Mouse (Mus musculus) cerebellum, adult 9-10 months (tissue): ENCODE data around the gene Batf3.
A peak's percentile ranks its signal among the peaks of the same experiment; 100 is the strongest.

ENCODE experiments used
- DNase-seq: peaks from one replicate; pipeline ENCODE4 v3.0.0; 2022

Gene Batf3

DNA sequence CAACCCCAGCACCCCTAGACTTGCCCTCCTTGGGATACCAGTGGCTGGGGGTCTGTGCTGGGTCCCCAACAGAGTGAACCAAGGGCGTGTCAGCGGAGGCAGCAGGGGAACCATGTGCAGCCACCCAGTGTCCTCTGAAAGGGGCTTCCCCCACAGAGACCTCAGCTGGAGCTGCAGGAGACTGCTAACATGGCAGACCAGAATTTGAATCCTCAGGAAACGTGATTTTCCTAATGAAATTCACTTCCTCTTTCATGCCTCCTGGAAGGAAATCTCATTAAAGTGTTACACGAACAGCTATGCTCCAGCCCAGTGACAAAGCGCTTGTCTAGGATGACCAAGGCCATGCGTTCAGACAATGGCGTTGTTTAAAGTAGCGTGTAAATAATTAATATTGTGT is 10.7 kb upstream of the Batf3 start:
- DNase-seq: no peak

DNA sequence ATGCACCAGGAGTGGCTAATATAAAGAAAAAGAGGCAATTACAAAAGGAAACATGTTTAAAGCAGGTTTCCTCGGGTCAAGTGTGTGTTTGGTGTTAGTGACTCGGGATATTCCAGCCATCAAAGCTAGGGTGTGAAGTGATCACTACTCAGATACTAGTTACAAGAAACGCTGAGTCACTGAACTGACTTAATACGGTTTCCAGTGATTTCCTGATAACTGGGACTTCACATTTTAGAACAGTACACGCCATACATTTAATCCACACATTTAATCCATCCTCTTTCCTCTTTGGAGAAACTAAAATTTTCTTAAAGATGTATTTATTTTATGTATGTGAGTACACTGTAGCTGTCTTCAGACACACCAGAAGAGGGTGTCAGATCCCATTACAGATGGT is 9.7 kb upstream of the Batf3 start:
- DNase-seq: no peak

DNA sequence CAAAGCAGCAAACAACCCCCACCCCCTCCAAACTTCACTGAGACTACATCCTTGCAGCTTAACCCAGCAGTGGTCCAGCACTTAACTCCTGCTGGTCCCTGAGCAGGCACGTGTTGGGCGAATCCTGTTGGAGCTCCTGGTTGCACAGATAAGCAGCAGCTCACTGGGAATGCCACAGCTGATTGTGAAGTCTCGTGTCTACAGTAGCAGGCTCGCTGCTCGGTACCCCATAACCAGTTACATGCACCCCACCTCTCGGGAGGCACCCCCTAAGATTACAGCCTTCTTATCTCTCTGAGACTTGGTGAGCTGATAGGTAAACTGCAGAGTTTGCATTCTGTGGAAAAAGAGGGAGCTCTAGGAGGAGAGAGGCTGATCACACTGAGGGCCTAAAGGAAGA is 8.3 kb upstream of the Batf3 start:
- DNase-seq: no peak

DNA sequence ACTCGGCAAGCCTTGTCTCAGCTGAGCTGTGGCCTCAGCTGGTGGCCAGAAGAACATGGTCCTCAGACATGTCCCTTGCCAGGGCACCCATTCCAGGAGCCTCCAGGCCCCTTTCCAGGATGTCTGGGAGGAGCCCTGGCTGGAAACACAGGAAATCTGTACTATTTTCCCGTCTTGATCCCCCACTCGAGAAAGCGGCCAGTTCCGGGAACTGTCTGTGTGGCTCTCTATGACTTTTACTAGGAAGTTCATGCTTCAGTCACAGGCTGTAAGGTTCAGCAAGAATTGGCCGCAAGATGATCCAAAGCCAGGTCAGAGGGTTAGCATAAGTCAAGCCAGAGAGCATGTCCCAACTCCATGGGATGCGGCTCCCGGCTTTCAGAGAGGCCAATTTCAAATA is 5.6 kb upstream of the Batf3 start:
- no peak for DNase-seq

DNA sequence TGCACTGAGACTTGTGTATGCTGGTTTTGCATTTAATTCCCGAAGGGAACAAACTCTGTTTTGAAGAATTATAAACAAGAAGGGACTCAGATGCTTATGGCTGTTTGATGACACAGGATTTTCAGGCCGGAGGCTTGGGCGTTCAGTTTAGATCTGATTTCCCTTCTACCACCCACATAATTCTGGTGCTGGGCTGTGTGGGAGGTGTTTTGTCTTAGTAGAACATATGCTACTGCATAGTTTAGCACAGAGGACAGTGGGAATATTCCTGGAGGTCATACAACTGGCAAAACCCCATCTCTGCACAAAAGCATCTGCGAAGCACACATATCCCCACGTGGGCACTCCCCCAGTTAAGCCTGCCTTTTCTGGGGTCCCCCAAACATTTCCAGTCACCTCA is 4.1 kb upstream of the Batf3 start:
- DNase-seq: no peak

DNA sequence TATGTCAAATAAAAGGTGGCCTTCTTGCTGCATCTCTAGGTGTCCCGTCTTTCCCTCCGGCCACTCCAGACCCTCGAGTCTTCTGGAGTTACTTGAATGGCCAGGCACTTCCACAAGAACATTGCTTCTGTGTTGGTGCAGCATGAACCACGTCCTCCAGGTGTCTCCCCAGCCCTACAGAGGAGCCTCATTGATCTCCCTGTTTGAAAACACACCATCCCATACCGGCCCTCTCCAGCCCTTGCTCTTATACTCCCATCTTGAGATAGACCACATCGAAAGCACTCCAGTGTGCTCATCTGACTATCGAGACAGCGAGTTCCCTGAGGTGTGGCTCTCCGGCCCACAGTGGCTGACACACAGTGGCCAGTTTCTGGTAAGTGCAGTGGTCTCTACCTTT is 2.6 kb upstream of the Batf3 start:
- no peak for DNase-seq

DNA sequence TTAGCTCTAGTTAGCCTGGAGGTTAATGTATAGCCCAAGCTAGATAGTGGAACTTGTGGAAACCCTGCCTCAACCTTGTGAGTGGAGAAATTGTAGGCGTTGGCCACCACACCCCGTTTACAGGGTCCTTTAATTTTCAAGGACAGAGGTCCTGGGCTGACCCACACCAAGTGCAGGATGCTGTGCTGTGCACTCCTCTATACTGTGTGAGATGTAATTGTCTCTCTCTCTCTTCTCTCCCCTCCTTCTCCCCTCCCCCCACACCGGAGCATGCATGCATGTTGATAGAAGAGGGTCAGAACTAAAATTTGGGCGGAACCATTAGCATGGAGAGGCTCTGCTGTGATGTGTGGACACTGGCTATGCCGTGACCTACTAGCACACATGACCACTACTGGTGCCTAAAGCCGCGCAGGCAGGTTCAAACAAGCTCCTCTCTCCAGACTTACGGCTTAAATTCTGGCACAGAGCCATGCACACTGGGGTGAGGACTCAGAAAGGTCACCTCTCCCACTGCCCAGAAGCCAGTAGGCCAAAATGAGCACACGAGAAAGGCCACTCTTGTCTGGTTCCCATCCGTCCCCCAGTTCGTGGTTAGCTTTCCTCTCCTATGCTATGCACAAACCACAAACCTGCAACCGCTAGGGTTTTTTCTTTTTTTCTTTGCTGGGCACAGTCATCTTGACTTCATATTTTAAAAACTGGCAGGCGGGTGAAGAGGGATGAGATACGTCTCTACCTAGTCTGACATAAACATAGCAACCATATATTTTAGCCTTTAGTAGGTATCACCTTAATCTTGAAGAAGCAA is 571 bp upstream of the Batf3 start:
- no peak for DNase-seq

DNA sequence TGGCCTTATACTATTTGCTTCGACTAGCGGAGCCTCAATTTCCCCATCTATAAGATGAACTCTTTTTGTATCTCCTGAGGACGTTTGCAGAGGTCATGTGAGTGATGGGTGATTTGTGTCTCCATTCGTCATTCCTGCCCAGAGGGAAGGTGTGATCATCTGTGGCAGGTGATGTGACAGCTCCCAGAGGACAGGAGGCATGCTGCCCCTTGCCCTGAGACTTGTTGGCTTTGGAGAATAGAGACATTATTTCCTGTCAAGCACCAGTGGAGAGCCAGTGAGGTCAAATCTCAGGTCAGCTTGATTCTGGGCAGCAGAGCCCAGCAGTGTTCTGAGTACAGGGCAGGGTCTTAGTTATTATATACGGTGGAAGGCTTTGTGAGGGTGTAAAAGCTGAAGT is 1.5 kb downstream of the Batf3 start:
- no peak for DNase-seq

DNA sequence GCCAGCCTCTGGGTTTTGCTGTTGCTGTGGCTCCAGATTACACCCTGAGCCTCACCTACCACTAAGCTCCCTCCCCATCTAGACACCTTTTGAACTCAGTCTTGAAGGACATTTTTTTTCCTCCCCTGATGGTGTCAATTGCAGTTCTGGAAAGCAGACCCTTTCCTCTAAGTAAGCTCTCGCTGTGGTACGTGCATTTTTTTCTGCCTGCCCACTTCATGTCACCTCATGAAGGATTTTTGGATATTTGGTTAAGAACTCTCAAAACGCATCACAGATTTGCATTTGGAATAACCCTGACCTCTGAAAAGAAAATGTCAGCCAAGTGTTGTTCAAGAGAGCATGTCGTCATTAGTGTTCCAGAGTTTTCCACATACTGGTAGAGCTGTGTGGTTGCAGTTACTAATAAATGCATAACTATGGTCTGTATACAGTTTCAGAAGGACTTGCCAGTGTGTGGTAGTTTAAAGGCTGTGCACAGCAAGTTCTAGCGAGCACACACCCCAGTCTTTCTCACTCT is 2.2 kb downstream of the Batf3 start:
- DNase-seq: no peak

DNA sequence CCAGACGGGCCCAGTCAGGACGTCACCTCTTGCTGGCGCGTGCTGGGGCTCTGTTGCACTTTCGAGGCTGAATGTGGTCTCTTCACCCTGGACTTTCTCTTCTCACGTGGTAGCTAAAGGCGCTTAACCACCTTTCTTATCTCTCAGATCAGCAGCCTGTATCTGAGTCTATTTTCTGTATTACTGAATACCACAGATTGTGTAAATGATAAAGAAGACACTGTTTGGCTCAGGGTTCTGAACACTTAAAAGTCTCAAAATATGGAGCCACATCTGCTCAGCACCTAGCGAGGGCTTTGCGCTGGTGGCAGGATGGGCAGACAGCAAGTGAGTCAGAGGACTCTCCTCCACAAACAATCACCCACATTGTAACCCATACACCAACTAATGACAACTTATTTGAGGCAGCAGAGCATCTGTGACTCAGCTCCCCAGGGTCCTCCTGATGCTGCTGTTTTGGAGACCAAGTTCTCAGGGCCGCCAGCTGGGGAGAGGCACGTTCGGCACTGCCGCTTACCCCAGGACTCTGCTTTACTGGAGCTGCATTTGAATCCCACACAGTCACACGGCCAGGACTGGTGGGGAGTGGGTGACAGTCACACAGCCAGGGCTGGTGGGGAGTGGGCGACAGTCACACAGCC is 5.2 kb downstream of the Batf3 start:
- no peak for DNase-seq

DNA sequence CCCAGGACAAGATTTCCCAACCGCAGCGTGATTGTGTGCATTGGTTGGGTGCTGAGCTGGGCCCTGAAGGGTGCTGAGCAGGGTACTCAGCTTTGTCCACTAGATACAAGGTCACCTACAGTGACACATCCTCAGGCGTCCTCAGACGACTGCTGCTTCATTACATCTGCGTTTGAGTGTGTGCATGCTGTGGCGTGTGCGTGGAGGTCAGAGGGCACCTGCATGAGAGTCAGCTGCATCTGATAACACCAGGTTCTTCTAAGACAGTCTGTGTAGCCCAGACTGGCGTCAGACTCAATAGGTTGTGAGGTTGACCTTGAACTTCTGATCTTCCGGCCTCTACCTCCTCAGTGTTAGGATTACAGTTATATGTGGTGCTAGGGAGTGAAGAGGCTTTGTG is 7.6 kb downstream of the Batf3 start:
- no peak for DNase-seq

DNA sequence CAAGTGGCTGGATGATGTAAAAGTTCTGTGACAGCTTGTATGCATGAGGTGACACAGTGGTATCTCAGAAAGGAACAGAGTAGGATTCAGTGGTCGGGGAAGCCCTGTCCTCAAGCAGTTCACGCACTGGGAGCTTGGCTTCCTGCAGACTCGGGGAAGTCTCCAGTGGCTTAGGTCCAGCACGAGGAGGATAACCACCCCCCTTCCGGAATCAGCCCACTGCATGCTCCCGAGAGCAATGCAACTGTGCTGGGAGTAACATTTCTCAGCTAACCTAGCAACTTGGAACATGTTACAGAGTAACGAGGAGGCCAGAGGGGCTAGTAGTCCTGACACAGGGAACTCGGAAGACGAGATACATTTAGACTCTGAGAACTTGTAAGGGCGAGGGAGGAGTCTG is 9.7 kb downstream of the Batf3 start:
- no peak for DNase-seq

DNA sequence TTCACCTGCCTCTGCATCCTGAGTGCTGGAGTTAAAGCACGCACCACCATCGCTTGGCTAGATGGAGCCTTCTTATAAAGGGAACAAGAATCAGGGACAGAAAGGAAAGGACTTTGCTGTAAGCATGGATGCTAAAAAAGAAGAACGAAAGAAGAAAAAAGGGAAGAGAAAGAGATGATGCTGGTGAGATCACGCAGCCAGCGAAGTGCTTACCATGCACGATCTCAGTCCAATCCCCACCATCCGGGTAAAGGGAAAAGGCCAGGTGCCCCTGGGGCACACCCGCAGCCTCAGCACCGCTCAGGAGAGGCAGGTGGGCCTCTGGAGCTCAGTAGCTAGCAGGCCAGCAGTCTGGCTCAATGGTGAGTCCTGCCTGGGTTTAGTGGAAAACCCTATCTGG is 12.3 kb downstream of the Batf3 start:
- DNase-seq: no peak

DNA sequence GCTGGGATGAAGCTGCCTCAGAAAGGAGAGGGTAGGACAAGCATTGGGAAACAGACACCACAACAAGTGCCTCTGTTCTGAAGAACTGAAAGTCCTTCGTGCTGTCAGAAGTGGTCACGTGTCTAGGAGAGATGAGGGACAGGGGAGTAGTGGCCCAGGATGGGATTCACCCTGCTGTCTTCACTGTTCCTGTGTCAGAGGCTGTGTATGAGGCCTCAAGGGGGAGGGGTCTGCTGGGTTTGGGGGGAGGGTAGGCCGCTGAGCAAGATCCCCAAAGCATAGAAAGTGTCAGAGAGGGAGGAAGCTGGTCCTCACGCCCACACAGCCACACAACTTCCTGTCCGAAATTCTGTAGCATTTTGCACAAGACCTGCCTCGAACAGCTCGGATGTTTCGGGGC is 13.5 kb downstream of the Batf3 start:
- DNase-seq: no peak

DNA sequence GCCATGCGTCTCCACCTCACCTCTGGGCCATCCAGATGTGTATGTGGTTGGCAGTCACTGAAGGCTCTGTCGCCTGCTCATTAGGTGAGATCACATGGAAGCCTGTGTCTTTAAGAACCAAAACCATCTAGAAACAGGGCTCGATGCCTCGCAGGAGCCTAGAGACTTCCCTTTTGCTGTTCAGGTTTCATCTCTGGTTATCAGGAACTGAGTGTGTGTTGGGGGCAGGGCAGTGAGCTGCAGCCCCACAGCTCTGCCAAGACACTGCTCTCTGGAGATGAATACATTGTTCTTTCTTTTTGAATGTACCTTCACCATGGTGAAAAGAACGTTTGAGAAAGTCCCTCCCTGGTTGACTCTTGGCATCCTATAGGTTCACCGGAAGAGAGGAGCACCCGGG is 17.2 kb downstream of the Batf3 start:
- DNase-seq: no peak

DNA sequence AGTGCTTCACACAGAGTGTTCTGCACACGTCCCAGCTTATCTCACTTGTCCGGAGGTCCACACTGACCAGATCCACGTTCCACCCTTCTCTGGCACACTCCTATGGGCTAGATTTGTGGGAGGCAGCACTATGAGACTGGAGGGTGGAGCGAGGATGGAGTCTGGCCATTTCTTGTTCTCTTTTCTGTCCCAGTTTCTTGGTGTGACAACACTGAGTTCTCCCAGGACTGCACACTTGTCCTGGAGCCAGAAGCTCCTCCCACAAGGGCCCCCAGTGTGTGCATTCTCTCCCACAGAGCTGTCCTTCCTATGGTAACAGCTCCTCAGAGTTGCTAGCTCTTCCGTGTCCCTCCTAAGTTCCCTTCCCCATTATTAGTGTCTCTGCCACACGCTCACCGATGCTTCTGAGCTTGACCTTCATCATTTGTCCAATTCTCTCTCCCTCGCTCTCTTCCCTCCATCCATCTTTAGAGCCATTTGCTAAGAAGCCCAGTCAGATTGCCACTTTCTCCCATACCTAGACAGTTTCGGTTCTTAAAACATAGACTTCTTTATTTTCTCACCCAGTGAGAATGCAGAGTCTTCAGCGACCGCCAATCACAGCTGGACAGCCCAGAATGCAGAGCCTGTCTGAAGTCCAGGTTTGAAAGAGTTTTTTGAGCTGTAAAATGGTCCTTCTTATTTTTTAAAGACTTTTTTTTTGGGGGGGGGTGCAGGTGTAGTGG is 18.0 kb downstream of the Batf3 start:
- no peak for DNase-seq

DNA sequence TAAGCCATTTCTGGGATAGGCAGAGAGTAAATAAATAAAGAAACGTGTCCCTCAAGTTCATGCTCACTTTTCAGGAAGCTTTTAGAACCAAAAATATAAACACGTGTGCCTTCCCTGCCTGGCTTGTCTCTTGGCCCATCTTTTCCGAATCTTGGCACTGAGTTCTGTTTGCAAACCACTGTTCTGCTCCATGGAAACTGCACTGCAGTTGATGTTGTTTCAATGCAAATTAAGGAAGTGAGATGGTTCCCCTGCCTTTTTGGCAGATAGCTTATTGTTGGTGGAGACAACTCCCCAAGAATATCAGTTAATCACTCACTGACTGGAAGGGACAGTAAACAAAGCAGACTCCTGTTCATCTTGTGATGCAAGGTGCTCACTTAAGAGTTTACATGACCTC is 25.1 kb downstream of the Batf3 start:
- no peak for DNase-seq

DNA sequence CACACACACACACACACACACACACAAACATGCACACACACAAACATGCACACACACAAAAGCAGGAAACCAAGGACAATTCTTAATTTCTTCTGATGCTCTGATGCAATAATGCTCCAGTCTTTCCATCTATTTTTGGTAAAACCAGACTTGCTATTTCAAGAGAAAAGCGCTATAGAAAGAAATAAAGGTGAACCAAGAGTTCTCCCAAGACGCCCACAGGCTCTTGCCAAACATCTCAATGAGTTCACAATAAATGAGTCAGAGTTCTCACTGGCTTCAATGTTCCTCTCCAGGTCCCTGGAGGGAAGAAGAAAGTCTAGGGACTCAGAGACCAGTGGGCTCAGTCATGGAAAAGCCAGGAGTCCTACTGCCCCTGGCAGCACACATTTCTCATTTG is 26.0 kb downstream of the Batf3 start:
- DNase-seq: no peak

DNA sequence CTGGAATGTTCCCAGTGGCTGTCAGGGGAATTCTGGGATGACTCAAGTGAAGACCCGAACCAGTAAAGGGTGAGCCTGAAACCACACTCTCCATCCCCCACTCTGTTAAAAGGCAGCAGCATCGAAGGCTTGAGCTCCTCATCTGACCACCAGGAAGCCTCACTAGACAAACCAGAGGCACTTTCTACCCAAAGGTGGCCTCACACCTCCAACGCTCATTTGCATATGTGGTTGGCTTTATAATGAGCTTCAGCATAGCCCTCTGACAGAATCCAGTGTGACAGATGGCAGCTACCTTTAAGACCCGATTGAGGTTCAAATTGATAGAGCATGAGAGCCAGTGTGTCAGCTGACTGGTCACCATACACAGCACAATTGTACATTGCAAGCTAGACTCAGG is 26.6 kb downstream of the Batf3 start:
- DNase-seq: no peak

DNA sequence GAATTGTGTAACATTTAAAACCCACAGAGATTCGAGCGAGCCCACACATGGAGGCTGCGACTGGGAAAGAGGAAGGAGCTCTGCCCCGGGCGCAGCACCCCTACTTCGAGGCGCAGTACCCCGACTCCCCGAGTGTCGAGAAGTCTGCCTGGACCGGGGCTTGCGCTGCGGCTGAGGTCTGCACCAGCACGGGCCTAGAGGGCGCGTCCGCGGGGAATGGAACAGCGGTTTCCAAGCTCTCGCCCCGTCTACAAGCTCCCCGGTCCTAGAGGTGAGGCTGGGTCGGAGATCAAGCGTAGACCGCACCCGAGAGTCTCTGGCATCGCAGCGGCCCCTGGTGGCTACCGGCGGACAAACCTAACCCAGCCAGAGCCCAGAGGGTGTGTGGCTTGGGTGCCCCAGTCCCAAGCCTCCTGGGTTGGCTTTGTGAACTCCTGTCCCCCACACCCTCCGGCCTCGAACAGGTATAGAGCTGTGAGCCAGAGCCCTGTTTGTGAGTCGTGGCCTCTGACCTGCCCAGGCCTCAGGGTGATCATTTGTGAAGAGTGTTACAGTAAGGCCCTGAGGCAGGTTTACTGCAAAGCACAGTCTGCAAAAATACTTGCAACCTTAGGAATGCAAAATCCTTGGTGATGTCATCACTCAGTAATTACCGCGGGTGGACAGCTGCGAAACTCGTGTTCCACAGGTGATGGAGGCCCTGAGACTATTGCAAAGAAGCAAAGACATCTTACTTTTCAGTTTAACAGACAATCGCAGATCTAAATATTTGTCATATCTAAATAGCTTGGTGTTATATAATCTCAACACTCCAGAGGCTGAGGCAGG is 28.4 kb downstream of the Batf3 start:
- DNase-seq: peak; percentile 5

DNA sequence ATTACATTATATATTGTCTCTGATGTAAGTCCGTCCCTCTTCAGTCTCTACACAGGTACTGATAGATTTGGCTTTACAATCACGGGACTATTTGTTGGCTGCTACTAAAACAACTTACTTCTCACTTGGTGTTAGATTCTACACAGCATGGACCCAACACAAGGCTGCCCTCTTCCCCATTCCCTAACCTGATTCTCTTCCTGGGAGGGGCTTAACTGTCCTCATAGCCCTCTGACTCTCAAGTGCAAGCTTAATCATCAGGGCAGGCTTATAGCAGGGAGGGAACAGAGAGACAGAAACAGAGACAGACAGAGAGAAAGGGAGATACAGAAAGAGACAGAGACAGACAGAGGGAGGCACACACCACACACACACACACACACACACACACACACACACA is 34.0 kb downstream of the Batf3 start:
- no peak for DNase-seq

DNA sequence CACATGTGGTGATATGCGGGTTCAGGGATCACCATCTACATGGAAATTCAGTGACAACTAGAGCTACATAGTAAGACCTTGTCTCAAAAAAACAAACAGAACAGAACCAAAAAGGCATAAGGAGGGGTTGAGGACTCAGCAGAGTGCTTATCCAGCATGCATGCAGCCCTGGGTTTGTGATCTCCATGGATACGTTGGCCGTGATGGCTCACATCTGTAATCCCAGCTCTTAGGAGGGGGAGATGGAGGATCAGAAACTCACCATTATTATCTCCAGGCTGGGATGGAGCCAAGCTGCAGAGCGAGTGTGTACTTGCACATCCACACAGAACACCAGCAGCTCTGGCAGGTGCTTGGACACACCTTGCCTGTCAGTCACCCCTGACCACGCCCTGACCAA is 34.6 kb downstream of the Batf3 start:
- no peak for DNase-seq

DNA sequence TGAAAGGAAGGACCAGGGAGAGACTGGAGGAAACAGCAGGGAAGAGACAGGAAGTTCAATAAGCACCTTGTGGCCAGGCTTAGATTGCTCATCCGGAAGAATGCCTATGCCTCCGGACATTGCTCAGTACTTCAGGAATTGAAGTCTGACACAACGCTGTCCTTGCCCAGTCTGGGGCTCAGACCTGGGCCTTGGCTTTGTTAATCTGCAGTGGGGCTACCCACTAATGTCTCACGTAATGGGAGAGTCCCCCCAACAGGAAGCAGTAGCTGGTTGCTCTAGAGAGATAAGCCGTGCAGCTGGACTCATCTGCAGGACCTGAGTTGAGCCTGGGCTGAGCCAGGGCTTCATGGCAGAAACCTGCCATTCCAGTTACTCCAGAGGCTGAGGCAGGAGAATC is 35.3 kb downstream of the Batf3 start:
- no peak for DNase-seq
